Mouse (Mus musculus) stomach, embryonic 15.5 days (tissue): ENCODE measurements around the gene Zfp764. TPM values are rescaled to one million over a fixed set of nuclear protein-coding genes. Genes with fewer than 3 reads are reported as not detected.
A peak's percentile ranks its signal among the peaks of the same experiment; 100 is the strongest.
"Not testable (repeated sequence)": the region's sequence is repeated elsewhere in the genome, so short reads cannot be mapped to it uniquely, and the experiment has no call there.

ENCODE experiments used
- ATAC-seq: fragments of 200-750 bp; cut with Nextera tagmentation; 2 replicates; pipeline ENCODE4 v1.8.0; 2017; ENCODE audit warnings: low read depth, moderate number of reproducible peaks, moderate TSS enrichment; ENCODE audit not compliant: insufficient read depth, low FRiP score
- H3K27ac ChIP-seq: fragments of 300-500 bp; sonication (generic); 2 replicates; pipeline ENCODE4 v1.5.1; 2015; ENCODE audit warnings: mild to moderate bottlenecking, inconsistent platforms
- H3K27me3 ChIP-seq: fragments of 300-500 bp; sonication (generic); replicated peaks from 2 replicates; pipeline ENCODE4 v1.6.1; 2015; ENCODE audit warnings: inconsistent platforms
- H3K36me3 ChIP-seq: fragments of 300-500 bp; sonication (generic); 2 replicates; pipeline ENCODE4 v1.6.1; 2015; ENCODE audit warnings: inconsistent platforms
- H3K4me1 ChIP-seq: fragments of 300-500 bp; sonication (generic); 2 replicates; pipeline ENCODE4 v1.6.1; 2015; ENCODE audit warnings: inconsistent platforms
- H3K4me2 ChIP-seq: fragments of 300-500 bp; sonication (generic); 2 replicates; pipeline ENCODE4 v1.6.1; 2015; ENCODE audit warnings: mild to moderate bottlenecking, inconsistent platforms
- H3K4me3 ChIP-seq: fragments of 300-500 bp; sonication (generic); replicated peaks from 2 replicates; pipeline ENCODE4 v1.5.1; 2015; ENCODE audit warnings: inconsistent platforms
- H3K9ac ChIP-seq: fragments of 300-500 bp; sonication (generic); 2 replicates; pipeline ENCODE4 v1.6.1; 2015; ENCODE audit warnings: inconsistent platforms
- H3K9me3 ChIP-seq: fragments of 300-500 bp; sonication (generic); 2 replicates; pipeline ENCODE4 v1.6.1; 2016; ENCODE audit warnings: inconsistent platforms
- WGBS: fragments of 180-500 bp; shearing (Covaris S2); methylation state at CpG from one replicate; pipeline ENCODE4 v1.1.7; 2015; 5-methylcytosine and 5-hydroxymethylcytosine counted together
- polyA plus RNA-seq: library from polyadenylated mRNA; unstranded; fragments of >200 nt; fragmentation: Nextera tagmentation; extraction: Ambion mirVana; gene quantifications from 2 replicates; pipeline ENCODE4 v1.2.1, GENCODE M21; 2015

Gene Zfp764
- polyA plus RNA-seq, 1 experiment from 2014 or later = 8.8 TPM

GRCm38 (mm10) chr7:127388201-127388600, 18.4 kb downstream of the Zfp764 start:
- peaks cover 16% of the 10 kb centered on the region for H3K36me3 ChIP-seq
- H3K9ac ChIP-seq, H3K4me2 ChIP-seq, H3K4me3 ChIP-seq, H3K4me1 ChIP-seq, H3K27me3 ChIP-seq, H3K9me3 ChIP-seq, ATAC-seq, H3K27ac ChIP-seq: not testable (repeated sequence)

GRCm38 (mm10) chr7:127386641-127387392, 19.8 kb downstream of the Zfp764 start, which contains the start of gene 9130019O22Rik:
Gene 9130019O22Rik (minus strand): TSS chr7:127387166.
- no peaks in the 10 kb centered on the region for H3K9me3 ChIP-seq
- ATAC-seq = peak; percentile 81
- peak within 1 kb of the TSS; percentile 65; the same call in 1 of the 2 replicates for H3K27ac ChIP-seq
- WGBS = 12% methylated on average over 38 of the region's 38 CpGs
- peak within 1 kb of the TSS; percentile 73 for H3K4me2 ChIP-seq
- peak within 1 kb of the TSS; percentile 60 for H3K4me3 ChIP-seq
- H3K27me3 ChIP-seq = no peaks in the 10 kb centered on the region
- H3K9ac ChIP-seq = peak within 1 kb of the TSS; percentile 61
- H3K36me3 ChIP-seq = peaks cover 13% of the 10 kb centered on the region
- no peaks in the 10 kb centered on the region for H3K4me1 ChIP-seq

- not testable (repeated sequence) for H3K4me2 ChIP-seq, H3K4me3 ChIP-seq, H3K4me1 ChIP-seq, H3K36me3 ChIP-seq, ATAC-seq, H3K27me3 ChIP-seq, H3K27ac ChIP-seq, H3K9me3 ChIP-seq, H3K9ac ChIP-seq
- WGBS = 88% methylated on average over 4 of the region's 4 CpGs
Observed at GRCm38 (mm10) chr7:127385560-127385959, 21.1 kb downstream of the Zfp764 start.

- Histone ChIP-seq H3K27me3 (no peaks in the 10 kb centered on the region), H3K4me1 (no peaks in the 10 kb centered on the region), H3K36me3 (peaks cover 7% of the 10 kb centered on the region; the same call in 1 of the 2 replicates), H3K9ac (no peak overlapping the region), H3K9me3 (no peaks in the 10 kb centered on the region), H3K4me3 (no peak overlapping the region), H3K27ac (no peak overlapping the region), H3K4me2 (no peak overlapping the region)
- ATAC-seq = no peak
- 53% methylated on average over 6 of the region's 6 CpGs for WGBS
Observed at GRCm38 (mm10) chr7:127378310-127378921, 28.2 kb downstream of the Zfp764 start.

GRCm38 (mm10) chr7:127375271-127376245, 31.1 kb downstream of the Zfp764 start, which contains the start of gene Zfp747:
Gene Zfp747 (minus strand): TSS chr7:127376050.
- ATAC-seq = peak; percentile 94
- H3K27ac ChIP-seq = peak within 1 kb of the TSS; percentile 80
- peak within 1 kb of the TSS; percentile 61 for H3K4me3 ChIP-seq
- H3K36me3 ChIP-seq, H3K9me3 ChIP-seq, H3K4me1 ChIP-seq, H3K27me3 ChIP-seq: not testable (repeated sequence)
- peak within 1 kb of the TSS; percentile 71 for H3K4me2 ChIP-seq
- WGBS = under 1% methylated on average over 49 of the region's 49 CpGs
- H3K9ac ChIP-seq = peak within 1 kb of the TSS; percentile 60

GRCm38 (mm10) chr7:127371870-127372269, 34.8 kb downstream of the Zfp764 start:
- not testable (repeated sequence) for H3K9ac ChIP-seq, H3K4me2 ChIP-seq, ATAC-seq, H3K27ac ChIP-seq, H3K4me1 ChIP-seq, H3K27me3 ChIP-seq, H3K9me3 ChIP-seq, H3K36me3 ChIP-seq, H3K4me3 ChIP-seq
- 81% methylated on average over 3 of the region's 3 CpGs for WGBS

- 70% methylated on average over 2 of the region's 2 CpGs for WGBS
- ATAC-seq = no peak
- H3K9ac ChIP-seq = no peak overlapping the region
- no peaks in the 10 kb centered on the region for H3K9me3 ChIP-seq
- no peaks in the 10 kb centered on the region for H3K27me3 ChIP-seq
- no peak overlapping the region for H3K27ac ChIP-seq
- H3K4me3 ChIP-seq = no peak overlapping the region
- no peak overlapping the region for H3K4me2 ChIP-seq
- peaks cover 9% of the 10 kb centered on the region; the same call in 1 of the 2 replicates for H3K36me3 ChIP-seq
- no peaks in the 10 kb centered on the region for H3K4me1 ChIP-seq
Observed at GRCm38 (mm10) chr7:127371213-127371612, 35.4 kb downstream of the Zfp764 start.

- ATAC-seq = no peak
- H3K9me3 ChIP-seq = no peaks in the 10 kb centered on the region
- no peak overlapping the region for H3K4me3 ChIP-seq
- no peak overlapping the region for H3K9ac ChIP-seq
- WGBS = 87% methylated on average over 3 of the region's 3 CpGs
- peaks cover 6% of the 10 kb centered on the region for H3K4me1 ChIP-seq
- H3K27ac ChIP-seq = no peak overlapping the region
- no peaks in the 10 kb centered on the region for H3K36me3 ChIP-seq
- H3K27me3 ChIP-seq = 0 out of 2 replicates have a peak, but pooled peaks cover 4% of the 10 kb centered on the region
- no peak overlapping the region for H3K4me2 ChIP-seq
Observed at GRCm38 (mm10) chr7:127366249-127366648, 40.4 kb downstream of the Zfp764 start.

GRCm38 (mm10) chr7:127364166-127364565, 42.5 kb downstream of the Zfp764 start:
- WGBS = 55% methylated on average over 4 of the region's 4 CpGs
- Histone ChIP-seq H3K36me3 (no peaks in the 10 kb centered on the region), H3K27ac (no peak overlapping the region), H3K9me3 (no peaks in the 10 kb centered on the region), H3K27me3 (0 out of 2 replicates have a peak, but pooled peaks cover 4% of the 10 kb centered on the region), H3K4me1 (peaks cover 6% of the 10 kb centered on the region), H3K4me3 (peak overlapping the region; percentile 36; the same call in 1 of the 2 replicates), H3K4me2 (peak overlapping the region; percentile 74), H3K9ac (no peak overlapping the region)
- ATAC-seq = no peak

GRCm38 (mm10) chr7:127363475-127363921, 43.1 kb downstream of the Zfp764 start:
- 3% methylated on average over 24 of the region's 24 CpGs for WGBS
- peak; percentile 53; the same call in 1 of the 2 replicates for ATAC-seq

GRCm38 (mm10) chr7:127362418-127362817, 44.2 kb downstream of the Zfp764 start:
- Histone ChIP-seq H3K4me3 (peak overlapping the region; percentile 27), H3K4me2 (peak overlapping the region; percentile 37; the same call in 1 of the 2 replicates)
- not testable (repeated sequence) for H3K27me3 ChIP-seq, H3K36me3 ChIP-seq, H3K27ac ChIP-seq, H3K4me1 ChIP-seq, H3K9ac ChIP-seq, H3K9me3 ChIP-seq, ATAC-seq
- 22% methylated on average over 13 of the region's 13 CpGs for WGBS

More at GRCm38 (mm10) chr7:127363475-127363921, 43.1 kb downstream of the Zfp764 start:
- no peak overlapping the region for H3K27ac ChIP-seq
- H3K9ac ChIP-seq = peak overlapping the region; percentile 37; the same call in 1 of the 2 replicates
- peaks cover 6% of the 10 kb centered on the region for H3K4me1 ChIP-seq
- 0 out of 2 replicates have a peak, but pooled peaks cover 4% of the 10 kb centered on the region for H3K27me3 ChIP-seq
- H3K4me3 ChIP-seq = peak overlapping the region; percentile 36
- H3K4me2 ChIP-seq = peak overlapping the region; percentile 74
- H3K36me3 ChIP-seq = no peaks in the 10 kb centered on the region
- H3K9me3 ChIP-seq = no peaks in the 10 kb centered on the region
